Mouse (Mus musculus): ENCODE measurements at regions not wholly inside any gene's neighbourhood (a gene's known extent, or its start where the extent isn't known, plus 50 kb on each side); places are given as distances from the start of the nearest gene placed in this dataset.

DNA sequence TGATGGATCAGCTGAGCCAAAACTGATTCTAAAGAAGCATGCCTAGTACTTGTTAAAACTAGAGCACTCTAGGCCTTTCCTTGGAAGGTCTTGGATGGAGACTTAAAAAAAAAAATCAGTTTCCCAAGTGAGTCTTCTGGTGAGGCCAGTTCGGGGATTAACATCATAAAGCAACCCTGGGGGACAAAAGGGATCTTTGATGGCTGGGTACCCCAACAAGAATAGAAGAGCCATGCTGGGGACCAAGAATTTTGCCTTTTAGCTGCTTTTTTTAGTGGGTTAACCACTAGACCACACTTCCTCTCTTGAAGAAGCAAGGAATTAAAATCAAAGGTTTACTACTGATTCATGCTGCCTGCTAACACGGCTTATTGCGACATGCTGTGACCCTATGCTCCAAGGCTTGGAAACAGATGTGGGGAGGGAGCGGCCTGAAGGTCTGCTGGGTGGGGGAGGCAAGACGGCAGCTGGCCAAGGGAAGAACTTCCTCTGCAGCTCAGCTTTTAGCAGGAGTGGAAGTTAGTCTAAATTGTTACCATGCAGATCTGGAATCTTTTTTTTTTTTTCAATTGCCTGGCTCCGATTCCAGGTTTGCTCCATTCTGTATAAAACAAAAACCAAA is 102.1 kb upstream of the Spred1 start:
- in situ Hi-C loops (cut with MboI; ENCODE audit: unreplicated experiment in 2 of 2), result no loop called here

- in situ Hi-C loops (cut with MboI; ENCODE audit: unreplicated experiment in 2 of 2), result no loop called here
Measured at GRCm38 (mm10) chr2:117019552-117019951, 101.6 kb upstream of the Spred1 start.

- in situ Hi-C loops (cut with MboI; ENCODE audit: unreplicated experiment in 2 of 2), result no loop called here
Measured at GRCm38 (mm10) chr2:117021787-117022186, 99.4 kb upstream of the Spred1 start.

DNA sequence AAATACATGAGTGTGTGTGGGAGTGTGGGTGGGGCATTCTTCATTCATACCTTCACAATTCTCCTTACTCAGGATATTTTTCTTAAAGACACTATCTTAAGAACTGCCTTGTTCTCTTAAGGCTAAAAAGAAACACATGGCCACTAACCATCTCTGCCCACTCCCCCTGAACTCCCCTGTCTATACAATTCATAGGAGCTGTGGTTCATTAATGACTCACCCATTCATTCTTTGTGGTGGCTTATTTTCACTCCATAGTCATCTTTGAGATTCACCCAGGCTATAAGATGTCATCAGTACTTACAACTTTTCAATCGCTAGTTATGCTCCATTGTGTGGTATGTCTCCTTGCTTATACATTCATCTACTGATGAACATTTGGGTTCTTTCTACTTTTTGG is 97.7 kb upstream of the Spred1 start:
- in situ Hi-C loops (cut with MboI; ENCODE audit: unreplicated experiment in 2 of 2), result no loop called here

- in situ Hi-C loops (cut with MboI; ENCODE audit: unreplicated experiment in 2 of 2), result no loop called here
Measured at GRCm38 (mm10) chr2:117027071-117027470, 94.1 kb upstream of the Spred1 start.

DNA sequence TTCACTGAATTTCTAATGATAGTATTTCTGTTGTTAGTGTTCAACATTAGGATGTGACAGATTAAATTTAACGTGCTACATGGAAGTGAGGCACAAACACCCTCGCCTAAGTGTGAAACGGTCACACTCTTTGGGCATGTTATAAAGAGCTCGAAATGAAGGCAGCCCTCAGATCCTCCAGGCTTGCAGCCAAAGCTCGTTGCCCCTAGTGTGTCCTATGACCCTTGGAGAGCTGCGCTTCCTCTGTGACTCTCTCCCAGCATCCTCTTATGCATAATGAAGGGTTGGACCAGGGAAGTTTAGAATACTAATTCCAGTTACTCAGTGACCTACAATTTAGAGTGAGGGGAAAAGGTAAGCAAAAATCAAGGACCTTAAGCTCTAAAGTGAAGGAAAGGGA is 92.4 kb upstream of the Spred1 start:
- in situ Hi-C loops (cut with MboI; ENCODE audit: unreplicated experiment in 2 of 2), result no loop called here

- in situ Hi-C loops (cut with MboI; ENCODE audit: unreplicated experiment in 2 of 2), result no loop called here
Measured at GRCm38 (mm10) chr2:117036197-117036872, 84.8 kb upstream of the Spred1 start.

GRCm38 (mm10) chr2:117040211-117040610 is 81.0 kb upstream of the Spred1 start:
- in situ Hi-C loops (cut with MboI; ENCODE audit: unreplicated experiment in 2 of 2), result no loop called here

DNA sequence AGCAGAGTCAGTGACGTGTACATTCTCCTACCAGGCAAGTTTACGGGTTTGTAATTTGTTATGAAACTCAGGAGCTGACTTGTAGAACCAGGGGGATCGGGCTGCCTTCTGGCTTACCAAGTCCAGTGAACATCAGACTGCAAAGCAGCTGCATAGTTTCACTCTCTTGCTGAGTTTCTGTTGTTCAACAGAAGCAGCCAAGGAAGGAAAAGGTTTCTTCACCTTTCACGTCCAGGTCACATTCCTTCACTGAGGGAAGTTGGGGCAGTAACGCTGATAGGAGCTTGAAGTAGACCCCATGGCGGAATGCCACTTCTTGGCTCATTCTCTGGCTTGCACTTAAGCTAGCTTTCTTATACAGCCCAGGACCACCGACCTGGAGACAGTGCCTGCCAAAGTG is 77.3 kb upstream of the Spred1 start:
- in situ Hi-C loops (cut with MboI; ENCODE audit: unreplicated experiment in 2 of 2), result no loop called here

DNA sequence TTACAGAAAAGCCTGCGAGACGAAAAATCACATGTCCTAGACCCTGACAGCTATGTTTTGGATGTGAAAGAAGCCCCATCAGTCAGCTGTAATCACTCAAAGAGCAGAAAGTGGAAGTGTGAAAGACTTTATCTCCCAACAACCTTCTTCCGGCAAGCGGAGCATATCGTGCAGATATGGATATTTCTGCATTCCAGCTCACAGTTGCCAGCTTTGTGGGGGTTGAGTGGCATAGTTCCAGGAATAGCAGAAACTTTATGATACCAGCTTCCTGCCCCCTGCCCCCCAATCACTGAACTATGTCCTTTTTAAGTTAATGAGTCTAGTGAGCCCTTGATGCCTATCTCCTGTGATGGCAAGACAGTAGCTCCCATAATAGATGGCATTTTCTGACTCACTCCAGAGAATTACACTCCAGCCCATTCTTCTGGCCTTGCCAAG is 72.9 kb upstream of the Spred1 start:
- in situ Hi-C loops (cut with MboI; ENCODE audit: unreplicated experiment in 2 of 2), result no loop called here

DNA sequence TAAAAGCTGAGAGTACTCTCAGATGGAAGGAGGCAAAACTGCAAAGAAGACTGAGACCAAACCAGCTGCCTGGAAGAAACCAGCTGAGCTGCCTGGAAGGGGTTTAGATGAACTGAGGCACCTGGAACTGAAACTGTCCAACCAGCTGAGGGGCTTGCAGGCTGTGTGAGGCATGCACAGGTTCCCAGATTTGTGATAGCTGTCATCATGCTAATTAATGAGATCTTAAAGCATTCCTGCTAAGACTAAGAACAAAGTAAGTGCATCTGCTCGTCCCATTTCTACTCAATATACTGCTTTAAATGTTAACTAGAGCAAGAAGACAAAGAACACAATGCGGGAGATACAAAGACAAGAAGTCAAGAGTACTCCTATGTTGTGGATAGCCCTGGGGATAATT is 71.1 kb upstream of the Spred1 start:
- in situ Hi-C loops (cut with MboI; ENCODE audit: unreplicated experiment in 2 of 2), result no loop called here

GRCm38 (mm10) chr2:117064126-117064525 is 57.0 kb upstream of the Spred1 start:
- in situ Hi-C loops (cut with MboI; ENCODE audit: unreplicated experiment in 2 of 2), result no loop called here

DNA sequence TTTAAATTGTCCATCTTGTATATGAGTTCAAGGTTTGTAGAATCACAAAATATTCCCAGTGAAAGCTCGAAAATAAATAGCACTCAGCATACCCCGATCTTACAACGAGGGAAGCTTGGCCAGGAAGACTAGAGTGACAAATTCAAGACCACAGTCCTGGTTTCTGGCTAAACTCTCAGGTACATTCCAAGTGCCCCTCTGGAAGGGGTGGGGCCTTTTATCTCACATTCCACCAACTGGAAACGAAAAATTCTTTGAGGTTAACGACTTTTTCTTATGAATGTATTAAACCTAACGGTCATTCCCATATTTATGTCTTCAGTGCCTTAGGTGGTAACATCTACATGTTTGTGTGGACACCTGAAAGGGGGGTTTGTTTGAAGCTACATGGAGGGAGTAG is 50.8 kb upstream of the Spred1 start:
- in situ Hi-C loops (cut with MboI; ENCODE audit: unreplicated experiment in 2 of 2), result no loop called here

DNA sequence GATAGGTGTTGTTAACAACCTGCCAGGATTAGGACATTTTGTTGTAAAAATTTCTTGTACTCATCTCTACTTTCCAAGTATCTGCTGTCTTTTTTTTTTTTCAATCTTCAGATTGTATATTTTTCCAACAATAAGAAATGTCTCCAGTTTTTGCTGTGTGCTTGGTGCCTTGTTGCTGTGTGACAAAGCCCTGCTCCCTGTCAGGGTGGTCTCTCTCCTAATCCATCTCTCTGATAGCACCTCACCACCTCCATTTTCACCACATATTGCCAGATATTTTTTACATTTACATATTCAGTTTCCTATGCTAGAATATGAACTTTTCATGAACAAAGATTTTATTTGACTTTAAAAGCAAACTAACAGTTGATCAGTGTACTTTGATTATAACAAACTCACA is 50.1 kb upstream of the Spred1 start:
- in situ Hi-C loops (cut with MboI; ENCODE audit: unreplicated experiment in 2 of 2), result no loop called here

All from v-Abl transformed pro-B cells (cell line).